Mouse (Mus musculus) kidney, embryonic 15.5 days (tissue): Measurements from ENCODE around the gene Antxr1. TPM values are rescaled to one million over a fixed set of nuclear protein-coding genes. Genes with fewer than 3 reads are reported as not detected.

Experiments used
- polyA plus RNA-seq: library from polyadenylated mRNA; unstranded; fragments of >200 nt; fragmentation: Nextera tagmentation; extraction: Ambion mirVana; gene quantifications from 2 replicates; pipeline ENCODE4 v1.2.1, GENCODE M21; 2015

Antxr1 gene
- polyA plus RNA-seq, 1 experiment from 2014 or later: 6.2 TPM

Other genes starting within 250 kb of the Antxr1 start
- 0.14 and 0.38 TPM in 2 replicates for gene D6Ertd527e, start 231.1 kb downstream of the Antxr1 start, polyA plus RNA-seq
- not detected in 2 replicates for gene Gkn1, start 15.1 kb upstream of the Antxr1 start, polyA plus RNA-seq
- not detected in 2 replicates for gene Gkn2, start 37.5 kb upstream of the Antxr1 start, polyA plus RNA-seq
- 0.43 and 0.72 TPM in 2 replicates for gene Gkn3, start 53.1 kb upstream of the Antxr1 start, polyA plus RNA-seq
- not detected in 2 replicates for gene Bmp10, start 93.2 kb upstream of the Antxr1 start, polyA plus RNA-seq
- 5.2 and 6.0 TPM in 2 replicates for gene Arhgap25, start 197.4 kb upstream of the Antxr1 start, polyA plus RNA-seq